ENCODE assay signal across 19 mouse cellular contexts in genomic region chr10:77626591-77626990, GRCm38 (mm10). TPM values are rescaled to one million over a fixed set of nuclear protein-coding genes. Genes with fewer than 3 reads are reported as not detected.
DNase-seq lines count a peak whose midpoint lies in the region; ATAC-seq and TF ChIP-seq lines count a peak whose summit lies in the region.
"Had no signal": no experiment of that assay in that cellular context is flagged by ENCODE, and none has a peak within 500 bp of the region (broad histone marks: within the 10 kb centered on the region; RNA-seq: fewer than 3 reads in every experiment).

No protein-coding gene starts in this region.

- TF ChIP-seq EP300 in CH12.LX (IDR thresholded peaks at IDR 0.05; ENCODE audit: low read length): no peak

- no peaks in the 10 kb centered on the region for H3K27me3 ChIP-seq in CH12.LX (replicated peaks)
- H3K27me3 ChIP-seq in intestine, embryonic 16.5 days (replicated peaks; ENCODE audit: control insufficient read depth, insufficient read depth, low read length): no peaks in the 10 kb centered on the region
- H3K27me3 ChIP-seq: embryonic facial prominence, embryonic 15.5 days; lung, embryonic 15.5 days; midbrain, embryonic 13.5 days; neural tube, embryonic 12.5 days had no signal

- DNase-seq in layer of hippocampus, adult 2 months (ENCODE audit: low spot score in 2 of 2): no peak
- DNase-seq in layer of hippocampus, postnatal 36 days: no peak
- DNase-seq in CH12.LX (ENCODE audit: extremely low read depth): no peak
- DNase-seq in Muller cell, postnatal 12 days (ENCODE audit: inconsistent ontology term): peak; percentile 26
- no peak for DNase-seq in thymus, adult 18-20 months
- DNase-seq: cerebellum, adult 11 months; thymus, postnatal 25 days had no signal

- TF ChIP-seq POLR2A in CH12.LX (IDR thresholded peaks at IDR 0.05; ENCODE audit: low read depth, low read length): no peak

- no peak for ATAC-seq in activated CD4-positive, CD25-positive, alpha-beta regulatory T cell, adult 4 months
- ATAC-seq in intestine, embryonic 16.5 days: no peak
- ATAC-seq: CD4-positive, CD25-positive, alpha-beta regulatory T cell, adult 4 months; midbrain, embryonic 13.5 days had no signal

- no peak overlapping the region for H3K4me2 ChIP-seq in CH12.LX (ENCODE audit: insufficient read depth, low read depth, poor library complexity, severe bottlenecking)
- H3K4me2 ChIP-seq in intestine, embryonic 16.5 days (ENCODE audit: low read depth, low read length): no peak overlapping the region
- H3K4me2 ChIP-seq: embryonic facial prominence, embryonic 15.5 days; lung, embryonic 15.5 days; midbrain, embryonic 13.5 days; neural tube, embryonic 12.5 days had no signal

- H3K36me3 ChIP-seq in CH12.LX (replicated peaks in 1 of 2; ENCODE audit: control insufficient read depth in 1 of 2, insufficient read depth in 1 of 2, low read length in 1 of 2) (peaks cover 21 to 60% of the 10 kb centered on the region in 2 experiments), macrophage (ENCODE audit: inconsistent target) (peaks cover 7% of the 10 kb centered on the region; the same call in 1 of the 2 replicates)
- no peaks in the 10 kb centered on the region for H3K36me3 ChIP-seq in intestine, embryonic 16.5 days (ENCODE audit: control insufficient read depth, insufficient read depth, low read length)

- no peaks in the 10 kb centered on the region for H3K9me3 ChIP-seq in CH12.LX (replicated peaks; ENCODE audit: low read length)
- H3K9me3 ChIP-seq in intestine, embryonic 16.5 days (ENCODE audit: control insufficient read depth, low read length): no peaks in the 10 kb centered on the region
- H3K9me3 ChIP-seq: embryonic facial prominence, embryonic 15.5 days; lung, embryonic 15.5 days; midbrain, embryonic 13.5 days; neural tube, embryonic 12.5 days had no signal

- peaks cover 12 to 71% of the 10 kb centered on the region in 2 experiments for H3K4me1 ChIP-seq in CH12.LX (ENCODE audit: control insufficient read depth in 1 of 2, insufficient read depth in 2 of 2)
- peaks cover 24% of the 10 kb centered on the region for H3K4me1 ChIP-seq in intestine, embryonic 16.5 days (ENCODE audit: control insufficient read depth, insufficient read depth, low read length)

- no peak overlapping the region for H3K9ac ChIP-seq in CH12.LX (ENCODE audit: insufficient read depth, low read depth)
- H3K9ac ChIP-seq in intestine, embryonic 16.5 days (ENCODE audit: low read depth, low read length): no peak overlapping the region
- H3K9ac ChIP-seq: embryonic facial prominence, embryonic 15.5 days; lung, embryonic 15.5 days; midbrain, embryonic 13.5 days; neural tube, embryonic 12.5 days had no signal

- TF ChIP-seq RAD21 in CH12.LX (IDR thresholded peaks at IDR 0.05; ENCODE audit: low read depth, low read length): no peak

- peak overlapping the region; percentile 96 for H3K27ac ChIP-seq in layer of hippocampus, adult 2 months
- peak overlapping the region; percentile 10; the same call in 1 of the 2 replicates for H3K27ac ChIP-seq in CH12.LX (ENCODE audit: insufficient read depth, low read depth)
- 0 out of 2 replicates have a peak overlapping the region, but pooled peaks have one; percentile 25 for H3K27ac ChIP-seq in macrophage
- no peak overlapping the region for H3K27ac ChIP-seq in intestine, embryonic 16.5 days (ENCODE audit: low read length)
- H3K27ac ChIP-seq: embryonic facial prominence, embryonic 15.5 days; lung, embryonic 15.5 days; midbrain, embryonic 13.5 days; neural tube, embryonic 12.5 days had no signal

- dilution Hi-C loops in CH12.LX (cut with MboI; ENCODE audit: extremely low pct_ligation_motif_present, extremely low pct_unique_long_range_greater_than_20kb, low sequenced_read_pairs): no loop called here

- in situ Hi-C loops in CH12.LX (cut with MboI; ENCODE audit: low pct_ligation_motif_present, low pct_unique_long_range_greater_than_20kb, low sequenced_read_pairs): loop anchor here (10.0 to 25.0 kb wide), 2 partner anchors 112 to 261 kb away; partner anchors contain the start of gene Fam207a

- no peak for TF ChIP-seq CTCF in layer of hippocampus, adult 2 months (conservative IDR thresholded peaks at IDR 0.05)
- TF ChIP-seq CTCF in CH12.LX (conservative IDR thresholded peaks at IDR 0.05 in 1 of 2, IDR thresholded peaks at IDR 0.05 in 1 of 2; ENCODE audit: low read depth in 2 of 2, low read length in 2 of 2): no peak

- 23% methylated on average over 7 of the region's 7 CpGs for WGBS in macrophage (ENCODE audit: missing documents)
- 68% methylated on average over 7 of the region's 7 CpGs for WGBS in intestine, embryonic 16.5 days

- H3K4me3 ChIP-seq in layer of hippocampus, adult 2 months: no peak overlapping the region
- H3K4me3 ChIP-seq in CH12.LX (replicated peaks in 1 of 3; ENCODE audit: low read depth in 2 of 3, low read length in 2 of 3, poor library complexity in 1 of 3) (no peak overlapping the region), macrophage (ENCODE audit: inconsistent target) (no peak overlapping the region)
- H3K4me3 ChIP-seq in intestine, embryonic 16.5 days (ENCODE audit: low read length): no peak overlapping the region
- H3K4me3 ChIP-seq: embryonic facial prominence, embryonic 15.5 days; lung, embryonic 15.5 days; midbrain, embryonic 13.5 days; neural tube, embryonic 12.5 days had no signal

- H3K79me2 ChIP-seq in CH12.LX (replicated peaks; ENCODE audit: control insufficient read depth, extremely low read depth, insufficient read depth, poor library complexity, severe bottlenecking): peaks cover 80% of the 10 kb centered on the region
- peaks cover 91% of the 10 kb centered on the region for H3K79me2 ChIP-seq in macrophage (ENCODE audit: inconsistent target)

RNA-seq across cellular contexts. Expression of gene Ube2g2, which starts 4.5 kb away (rescaled TPM):
- 10 to 100 TPM; 81.6 to 95.4 TPM for total RNA-seq in layer of hippocampus, adult 2 months (2021)
- total RNA-seq in layer of hippocampus, postnatal 36 days (2021): 10 to 100 TPM; 83.8 to 95.4 TPM
- total RNA-seq in CH12.LX (2012; rRNA removed): 28.7 and 41.2 TPM in 2 replicates
- total RNA-seq in CH12.LX (2014; rRNA removed): 32.6 and 40.8 TPM in 2 replicates
- polyA plus RNA-seq in CH12.LX (2012; ENCODE audit: insufficient read length, low read depth): 59.4 and 72.2 TPM in 2 replicates
- 10 to 100 TPM; 13.3 to 60.1 (median 28.2) TPM for total RNA-seq in macrophage (2018; cell fraction: chromatin; rRNA removed)
- 10 to 100 TPM; 48.6 to 67.4 (median 55.4) TPM for total RNA-seq in macrophage (2018; cell fraction: cytosol; rRNA removed)
- total RNA-seq in macrophage (2018; cell fraction: nucleus; rRNA removed): 10 to 100 TPM; 19.4 to 46.6 (median 31.1) TPM
- 50.6 to 63.6 TPM (median 52.1 TPM) in 3 replicates for polyA plus RNA-seq in macrophage (2018)
- 10 to 100 TPM; 36.5 to 39.3 TPM for polyA plus RNA-seq in activated CD4-positive, CD25-positive, alpha-beta regulatory T cell, adult 4 months (2017; shearing (Covaris generic))
- polyA plus RNA-seq in intestine, embryonic 16.5 days (2015; fragmentation: Nextera tagmentation; extraction: Ambion mirVana): 61.5 and 68.6 TPM in 2 replicates

RNA-seq across cellular contexts. Expression of gene Gm49325, which starts 20.6 kb away (rescaled TPM):
- total RNA-seq in layer of hippocampus, adult 2 months (2021): 10 to 100 TPM; 18.3 to 27.0 TPM
- total RNA-seq in layer of hippocampus, postnatal 36 days (2021): 10 to 100 TPM; 17.2 to 29.6 TPM
- total RNA-seq in CH12.LX (2012; rRNA removed): 0.55 TPM in 1 of 2 replicates, not detected in the other
- 1.1 TPM in 1 of 2 replicates, not detected in the other for total RNA-seq in CH12.LX (2014; rRNA removed)
- 26.9 and 54.0 TPM in 2 replicates for polyA plus RNA-seq in CH12.LX (2012; ENCODE audit: insufficient read length, low read depth)
- total RNA-seq in macrophage (2018; cell fraction: chromatin; rRNA removed): 1 to 10 TPM in 4 of 26 experiments, not detected in 22; 1.9 to 4.9 (median 3.6) TPM
- 1 to 10 TPM in 18 of 26 experiments, under 1 TPM in 7, not detected in 1; 0.52 to 5.6 (median 1.6) TPM for total RNA-seq in macrophage (2018; cell fraction: cytosol; rRNA removed)
- 1 to 10 TPM in 1 of 26 experiments, not detected in 25; 1.9 TPM for total RNA-seq in macrophage (2018; cell fraction: nucleus; rRNA removed)
- polyA plus RNA-seq in macrophage (2018): 3.3 TPM in 1 of 3 replicates, not detected in the others
- 1 to 10 TPM in 1 of 2 experiments, not detected in 1; 6.5 TPM for polyA plus RNA-seq in activated CD4-positive, CD25-positive, alpha-beta regulatory T cell, adult 4 months (2017; shearing (Covaris generic))
- 1.9 TPM in 1 of 2 replicates, not detected in the other for polyA plus RNA-seq in intestine, embryonic 16.5 days (2015; fragmentation: Nextera tagmentation; extraction: Ambion mirVana)
- total RNA-seq: hematopoietic stem cell, adult 5-6 weeks had no signal
- polyA plus RNA-seq: forebrain, embryonic 11.5 days; heart, embryonic 14.5 days had no signal

RNA-seq across cellular contexts. Expression of gene Sumo3, which starts 20.7 kb away (rescaled TPM):
- total RNA-seq in layer of hippocampus, adult 2 months (2021): 100 to 1,000 TPM; 131 to 138 TPM
- total RNA-seq in layer of hippocampus, postnatal 36 days (2021): 100 to 1,000 TPM; 127 TPM
- total RNA-seq in CH12.LX (2012; rRNA removed) (54.4 and 57.2 TPM in 2 replicates), CH12.LX (2014; rRNA removed) (81.2 TPM in 2 replicates)
- polyA plus RNA-seq in CH12.LX (2012; ENCODE audit: insufficient read length, low read depth) (87.9 and 130 TPM in 2 replicates), macrophage (2018) (105 to 245 TPM (median 141 TPM) in 3 replicates)
- 10 to 100 TPM; 15.5 to 97.1 (median 46.4) TPM for total RNA-seq in macrophage (2018; cell fraction: chromatin; rRNA removed)
- 100 to 1,000 TPM in 20 of 26 experiments, 10 to 100 TPM in 6; 75.8 to 152 (median 114) TPM for total RNA-seq in macrophage (2018; cell fraction: cytosol; rRNA removed)
- total RNA-seq in macrophage (2018; cell fraction: nucleus; rRNA removed): 10 to 100 TPM; 22.7 to 95.5 (median 55.7) TPM
- 10 to 100 TPM; 75.5 to 83.8 TPM for polyA plus RNA-seq in activated CD4-positive, CD25-positive, alpha-beta regulatory T cell, adult 4 months (2017; shearing (Covaris generic))
- 330 and 356 TPM in 2 replicates for polyA plus RNA-seq in intestine, embryonic 16.5 days (2015; fragmentation: Nextera tagmentation; extraction: Ambion mirVana)

RNA-seq across cellular contexts. Expression of gene Pttg1ip, which starts 45.1 kb away (rescaled TPM):
- total RNA-seq in layer of hippocampus, adult 2 months (2021): 10 to 100 TPM; 76.9 to 77.5 TPM
- total RNA-seq in layer of hippocampus, postnatal 36 days (2021): 10 to 100 TPM; 68.2 to 69.0 TPM
- total RNA-seq in CH12.LX (2012; rRNA removed): 20.7 and 21.7 TPM in 2 replicates
- total RNA-seq in CH12.LX (2014; rRNA removed): 24.2 and 25.3 TPM in 2 replicates
- polyA plus RNA-seq in CH12.LX (2012; ENCODE audit: insufficient read length, low read depth): 18.9 and 20.3 TPM in 2 replicates
- total RNA-seq in macrophage (2018; cell fraction: chromatin; rRNA removed): 10 to 100 TPM; 20.2 to 99.8 (median 58.3) TPM
- total RNA-seq in macrophage (2018; cell fraction: cytosol; rRNA removed): 100 to 1,000 TPM in 13 of 26 experiments, 10 to 100 TPM in 13; 77.7 to 133 (median 99.5) TPM
- 100 to 1,000 TPM in 8 of 26 experiments, 10 to 100 TPM in 18; 51.1 to 150 (median 89.2) TPM for total RNA-seq in macrophage (2018; cell fraction: nucleus; rRNA removed)
- polyA plus RNA-seq in macrophage (2018): 99.5 to 103 TPM (median 102 TPM) in 3 replicates
- polyA plus RNA-seq in activated CD4-positive, CD25-positive, alpha-beta regulatory T cell, adult 4 months (2017; shearing (Covaris generic)): 10 to 100 TPM; 85.6 to 92.6 TPM
- polyA plus RNA-seq in intestine, embryonic 16.5 days (2015; fragmentation: Nextera tagmentation; extraction: Ambion mirVana): 177 and 181 TPM in 2 replicates

RNA-seq across cellular contexts. Expression of gene Tspear, which starts 59.8 kb away (rescaled TPM):
- not detected for total RNA-seq in layer of hippocampus, adult 2 months (2021)
- not detected for total RNA-seq in layer of hippocampus, postnatal 36 days (2021)
- 0.17 and 0.42 TPM in 2 replicates for total RNA-seq in CH12.LX (2012; rRNA removed)
- 0.09 TPM in 1 of 2 replicates, not detected in the other for total RNA-seq in CH12.LX (2014; rRNA removed)
- 0.11 TPM in 1 of 2 replicates, not detected in the other for polyA plus RNA-seq in CH12.LX (2012; ENCODE audit: insufficient read length, low read depth)
- not detected for total RNA-seq in macrophage (2018; cell fraction: chromatin; rRNA removed)
- total RNA-seq in macrophage (2018; cell fraction: cytosol; rRNA removed): not detected
- total RNA-seq in macrophage (2018; cell fraction: nucleus; rRNA removed): not detected
- polyA plus RNA-seq in macrophage (2018): not detected in 3 replicates
- polyA plus RNA-seq in activated CD4-positive, CD25-positive, alpha-beta regulatory T cell, adult 4 months (2017; shearing (Covaris generic)): under 1 TPM; 0.38 to 0.40 TPM
- polyA plus RNA-seq in intestine, embryonic 16.5 days (2015; fragmentation: Nextera tagmentation; extraction: Ambion mirVana): 0.48 and 0.51 TPM in 2 replicates
- total RNA-seq: gastrocnemius, postnatal 4 days had no signal
